Mouse (Mus musculus) kidney, embryonic 16.5 days (tissue): Measurements from ENCODE around the gene Cdh10. TPM values are rescaled to one million over a fixed set of nuclear protein-coding genes. Genes with fewer than 3 reads are reported as not detected.

Source experiments
- ATAC-seq: fragments of 200-750 bp; cut with Nextera tagmentation; 2 replicates; pipeline ENCODE4 v1.8.0; 2017; ENCODE audit warnings: moderate TSS enrichment; ENCODE audit not compliant: low FRiP score, low TSS enrichment
- H3K27ac ChIP-seq: fragments of 300-500 bp; sonication (generic); 2 replicates; pipeline ENCODE4 v1.5.1; 2014; ENCODE audit warnings: low read length
- H3K27me3 ChIP-seq: fragments of 300-500 bp; sonication (generic); 2 replicates; pipeline ENCODE4 v1.6.1; 2014; ENCODE audit warnings: low read length, control low read depth, mixed read lengths; ENCODE audit not compliant: insufficient read depth
- H3K36me3 ChIP-seq: fragments of 300-500 bp; sonication (generic); 2 replicates; pipeline ENCODE4 v1.6.1; 2014; ENCODE audit warnings: low read length, control low read depth, mixed read lengths; ENCODE audit not compliant: insufficient read depth
- H3K4me1 ChIP-seq: fragments of 300-500 bp; sonication (generic); 2 replicates; pipeline ENCODE4 v1.6.1; 2014; ENCODE audit warnings: low read length, control low read depth, mixed read lengths; ENCODE audit not compliant: insufficient read depth
- H3K4me2 ChIP-seq: fragments of 300-500 bp; sonication (generic); replicated peaks from 2 replicates; pipeline ENCODE4 v1.6.1; 2014; ENCODE audit warnings: low read depth, low read length
- H3K4me3 ChIP-seq: fragments of 300-500 bp; sonication (generic); 2 replicates; pipeline ENCODE4 v1.5.1; 2014; ENCODE audit warnings: mild to moderate bottlenecking, low read length
- H3K9ac ChIP-seq: fragments of 300-500 bp; sonication (generic); replicated peaks from 2 replicates; pipeline ENCODE4 v1.6.1; 2014; ENCODE audit warnings: low read length
- H3K9me3 ChIP-seq: fragments of 300-500 bp; sonication (generic); 2 replicates; pipeline ENCODE4 v1.6.1; 2016; ENCODE audit warnings: low read length, control low read depth
- WGBS: fragments of 180-500 bp; shearing (Covaris S2); extraction: QIAGEN DNeasy Blood & Tissue Kit; methylation state at CpG from one replicate; pipeline ENCODE4 v1.1.7; 2014; 5-methylcytosine and 5-hydroxymethylcytosine counted together
- polyA plus RNA-seq: library from polyadenylated mRNA; unstranded; fragments of >200 nt; fragmentation: Nextera tagmentation; extraction: Ambion mirVana; gene quantifications from 2 replicates; pipeline ENCODE4 v1.2.1, GENCODE M21; 2015

Cdh10 gene
- polyA plus RNA-seq, 1 experiment from 2014 or later, result 0.49 TPM

GRCm38 (mm10) chr15:19040077-19040476 lies 221.3 kb downstream of the Cdh10 start:
- Histone ChIP-seq H3K9ac (no peak overlapping the region), H3K27ac (no peak overlapping the region), H3K27me3 (no peaks in the 10 kb centered on the region), H3K4me1 (no peaks in the 10 kb centered on the region), H3K9me3 (no peaks in the 10 kb centered on the region), H3K4me3 (no peak overlapping the region), H3K4me2 (no peak overlapping the region), H3K36me3 (no peaks in the 10 kb centered on the region)
- no peak for ATAC-seq
- WGBS, result 73% methylated on average over 1 of the region's 1 CpGs
